Mouse (Mus musculus): ENCODE results near the gene Rhbdd1.

Gene Rhbdd1

GRCm38 (mm10) chr1:82479696-82480487, 163.6 kb downstream of the Rhbdd1 start:
- no peak for DNase-seq (ENCODE audit: low read depth, low spot score)

- DNase-seq (ENCODE audit: low read depth, low spot score) = no peak
Observed at GRCm38 (mm10) chr1:82482371-82482770, 166.1 kb downstream of the Rhbdd1 start.

GRCm38 (mm10) chr1:82486371-82486770, 170.1 kb downstream of the Rhbdd1 start:
- no peak for DNase-seq (ENCODE audit: low read depth, low spot score)

- DNase-seq (ENCODE audit: low read depth, low spot score) = no peak
Observed at GRCm38 (mm10) chr1:82491954-82492353, 175.7 kb downstream of the Rhbdd1 start.

All from A20 (cell line).